Mouse (Mus musculus) heart, embryonic 11.5 days (tissue): ENCODE measurements around the gene Cept1. TPM values are rescaled to one million over a fixed set of nuclear protein-coding genes. Genes with fewer than 3 reads are reported as not detected.

Experiments used
- ATAC-seq: fragments of 200-750 bp; cut with Nextera tagmentation; replicated peaks from 2 replicates; pipeline ENCODE4 v1.8.0; 2017; ENCODE audit warnings: moderate library complexity; ENCODE audit not compliant: insufficient number of reproducible peaks, low FRiP score, low TSS enrichment
- H3K27ac ChIP-seq: fragments of 300-500 bp; sonication (generic); 2 replicates; pipeline ENCODE4 v1.5.1; 2014; ENCODE audit warnings: mild to moderate bottlenecking, low read depth, low read length
- H3K27me3 ChIP-seq: fragments of 300-500 bp; sonication (generic); 2 replicates; pipeline ENCODE4 v1.6.1; 2014; ENCODE audit warnings: mild to moderate bottlenecking, low read length, mixed read lengths; ENCODE audit not compliant: control insufficient read depth, insufficient read depth
- H3K36me3 ChIP-seq: fragments of 300-500 bp; sonication (generic); 2 replicates; pipeline ENCODE4 v1.6.1; 2014; ENCODE audit warnings: mild to moderate bottlenecking, low read length, moderate library complexity, mixed read lengths; ENCODE audit not compliant: control insufficient read depth, insufficient read depth
- H3K4me1 ChIP-seq: fragments of 300-500 bp; sonication (generic); 2 replicates; pipeline ENCODE4 v1.6.1; 2014; ENCODE audit warnings: low read length; ENCODE audit not compliant: control insufficient read depth, insufficient read depth
- H3K4me2 ChIP-seq: fragments of 300-500 bp; sonication (generic); 2 replicates; pipeline ENCODE4 v1.6.1; 2014; ENCODE audit warnings: mild to moderate bottlenecking, moderate library complexity
- H3K4me3 ChIP-seq: fragments of 300-500 bp; sonication (generic); 2 replicates; pipeline ENCODE4 v1.5.1; 2014; ENCODE audit warnings: low read depth, low read length
- H3K9ac ChIP-seq: fragments of 300-500 bp; sonication (generic); 2 replicates; pipeline ENCODE4 v1.6.1; 2014; ENCODE audit warnings: mild to moderate bottlenecking, low read depth, low read length, moderate library complexity
- H3K9me3 ChIP-seq: fragments of 300-500 bp; sonication (generic); replicated peaks from 2 replicates; pipeline ENCODE4 v1.6.1; 2016; ENCODE audit warnings: low read length; ENCODE audit not compliant: control insufficient read depth
- WGBS: fragments of 180-500 bp; shearing (Covaris S2); extraction: QIAGEN DNeasy Blood & Tissue Kit; methylation state at CpG from one replicate; pipeline ENCODE4 v1.1.7; 2014; ENCODE audit not compliant: insufficient replicate concordance; 5-methylcytosine and 5-hydroxymethylcytosine counted together
- polyA plus RNA-seq: library from polyadenylated mRNA; unstranded; fragments of >200 nt; fragmentation: Nextera tagmentation; extraction: Ambion mirVana; gene quantifications from 2 replicates; pipeline ENCODE4 v1.2.1, GENCODE M21; 2014

The Cept1 gene
- polyA plus RNA-seq, 1 experiment from 2014 or later: 34.8 TPM

DNA sequence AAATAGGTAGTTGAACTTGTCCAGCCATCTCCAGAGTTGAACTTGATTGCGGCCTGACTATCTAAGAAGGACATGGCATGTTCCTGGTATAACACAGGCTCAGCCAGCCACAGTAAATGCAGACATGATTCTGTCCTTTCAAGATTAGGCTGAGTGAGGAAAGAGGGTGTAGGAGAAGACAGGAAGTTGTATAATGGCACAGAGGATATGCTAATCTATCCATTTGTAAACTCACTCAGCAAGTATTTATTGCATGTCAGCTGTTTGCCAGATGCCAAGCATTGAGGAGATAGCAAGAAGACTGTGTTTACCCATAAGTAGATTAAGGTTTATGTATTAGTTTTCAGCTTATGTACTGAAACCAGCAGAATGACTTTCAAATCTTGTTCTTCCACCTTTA is 54.9 kb downstream of the Cept1 start:
- H3K4me2 ChIP-seq: no peak overlapping the region
- no peaks in the 10 kb centered on the region for H3K36me3 ChIP-seq
- ATAC-seq: no peak
- H3K27me3 ChIP-seq: no peaks in the 10 kb centered on the region
- WGBS: 48% methylated on average over 1 of the region's 1 CpGs
- H3K9me3 ChIP-seq: no peaks in the 10 kb centered on the region
- no peak overlapping the region for H3K9ac ChIP-seq
- no peak overlapping the region for H3K27ac ChIP-seq
- no peak overlapping the region for H3K4me3 ChIP-seq
- peaks cover 9% of the 10 kb centered on the region; the same call in 1 of the 2 replicates for H3K4me1 ChIP-seq

DNA sequence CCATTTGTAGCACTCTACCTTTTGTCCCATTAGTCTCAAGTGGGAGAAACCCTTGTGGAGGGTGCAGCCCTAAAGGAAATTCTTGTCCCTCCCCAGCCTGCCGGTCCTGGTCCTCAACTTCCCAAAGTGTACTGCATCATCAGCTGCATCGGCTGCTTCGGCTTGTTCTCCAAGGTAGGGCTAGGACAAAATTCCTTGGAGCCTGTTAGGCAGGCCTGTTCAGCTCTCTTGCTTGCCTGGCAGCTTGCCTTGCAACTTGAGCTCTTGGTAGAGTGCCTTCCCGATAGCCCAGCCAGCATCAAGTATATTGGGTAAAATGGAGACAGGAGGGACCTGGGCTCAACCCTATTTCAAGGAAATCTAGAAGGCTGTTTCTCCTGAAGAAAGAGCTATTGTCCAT is 57.4 kb downstream of the Cept1 start:
- WGBS: 81% methylated on average over 4 of the region's 4 CpGs
- Histone ChIP-seq H3K4me2 (no peak overlapping the region), H3K4me3 (no peak overlapping the region), H3K27ac (no peak overlapping the region), H3K36me3 (no peaks in the 10 kb centered on the region), H3K9me3 (no peaks in the 10 kb centered on the region), H3K9ac (no peak overlapping the region), H3K27me3 (no peaks in the 10 kb centered on the region), H3K4me1 (peaks cover 9% of the 10 kb centered on the region; the same call in 1 of the 2 replicates)
- no peak for ATAC-seq

DNA sequence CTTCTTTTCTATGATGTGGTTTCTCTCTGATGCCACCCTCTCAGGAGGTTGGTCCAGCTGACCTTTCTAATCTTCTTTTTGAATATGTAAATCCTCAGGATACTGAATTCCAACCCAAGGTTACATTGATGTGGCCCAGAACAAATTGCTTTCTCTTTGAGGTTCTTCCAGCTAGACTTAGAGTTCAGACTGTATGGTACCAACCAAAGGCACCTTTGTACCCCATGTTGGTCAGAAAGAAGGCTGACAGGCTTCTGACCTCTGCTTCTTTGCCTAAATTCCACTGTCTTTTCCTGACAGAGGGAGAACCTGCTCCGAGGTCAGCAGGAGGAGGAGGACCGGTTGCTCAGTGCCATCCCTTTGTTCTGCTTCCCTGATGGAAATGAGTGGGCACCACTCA is 60.1 kb downstream of the Cept1 start:
- Histone ChIP-seq H3K4me2 (no peak overlapping the region), H3K27me3 (no peaks in the 10 kb centered on the region), H3K36me3 (no peaks in the 10 kb centered on the region), H3K9ac (no peak overlapping the region), H3K27ac (no peak overlapping the region), H3K9me3 (no peaks in the 10 kb centered on the region), H3K4me3 (no peak overlapping the region), H3K4me1 (peaks cover 6% of the 10 kb centered on the region; the same call in 1 of the 2 replicates)
- no peak for ATAC-seq
- WGBS: 81% methylated on average over 2 of the region's 2 CpGs

DNA sequence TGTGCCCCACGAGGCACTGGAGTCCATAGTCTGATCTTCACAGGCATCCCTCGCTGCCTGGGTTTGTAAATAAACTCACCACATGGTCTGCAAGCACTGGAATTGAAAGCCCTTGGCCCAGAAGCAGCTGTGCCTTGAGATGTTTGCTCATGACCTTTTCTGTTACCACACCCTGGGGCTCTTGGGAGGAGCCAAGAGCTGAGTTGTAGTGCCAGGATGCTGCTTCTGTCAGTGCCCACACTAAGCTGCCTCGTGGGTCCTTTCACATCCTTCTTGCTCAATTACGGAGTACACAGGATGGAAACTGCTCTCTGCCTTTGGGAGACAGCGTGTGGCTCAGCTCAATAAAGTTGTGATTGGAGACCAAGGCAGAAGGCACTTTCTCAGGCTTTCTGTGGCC is 61.8 kb downstream of the Cept1 start:
- Histone ChIP-seq H3K9ac (no peak overlapping the region), H3K9me3 (no peaks in the 10 kb centered on the region), H3K4me2 (no peak overlapping the region), H3K36me3 (no peaks in the 10 kb centered on the region), H3K27me3 (peaks cover 4% of the 10 kb centered on the region; the same call in 1 of the 2 replicates), H3K27ac (no peak overlapping the region), H3K4me1 (peaks cover 6% of the 10 kb centered on the region; the same call in 1 of the 2 replicates), H3K4me3 (no peak overlapping the region)
- no peak for ATAC-seq
- WGBS: 75% methylated on average over 5 of the region's 5 CpGs

DNA sequence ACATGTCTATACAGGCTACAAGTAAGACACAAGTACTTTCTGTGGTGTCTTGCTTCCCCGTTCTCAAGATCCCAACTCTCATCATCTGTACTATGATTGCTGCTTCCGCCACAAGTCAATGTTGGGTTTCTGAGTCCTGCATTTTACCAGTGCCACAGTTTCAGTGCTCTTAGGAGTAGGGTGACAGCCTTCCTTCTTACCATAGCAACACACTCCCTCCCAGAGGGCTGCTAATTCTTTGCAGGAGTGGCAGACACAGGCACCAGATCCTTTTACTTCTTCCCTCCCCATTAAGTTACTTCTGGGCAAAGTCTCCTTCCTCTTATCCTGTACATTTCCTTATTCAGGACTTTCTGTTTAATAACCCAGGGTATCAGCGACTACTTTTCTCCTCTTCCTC is 62.7 kb downstream of the Cept1 start:
- 88% methylated on average over 3 of the region's 3 CpGs for WGBS

DNA sequence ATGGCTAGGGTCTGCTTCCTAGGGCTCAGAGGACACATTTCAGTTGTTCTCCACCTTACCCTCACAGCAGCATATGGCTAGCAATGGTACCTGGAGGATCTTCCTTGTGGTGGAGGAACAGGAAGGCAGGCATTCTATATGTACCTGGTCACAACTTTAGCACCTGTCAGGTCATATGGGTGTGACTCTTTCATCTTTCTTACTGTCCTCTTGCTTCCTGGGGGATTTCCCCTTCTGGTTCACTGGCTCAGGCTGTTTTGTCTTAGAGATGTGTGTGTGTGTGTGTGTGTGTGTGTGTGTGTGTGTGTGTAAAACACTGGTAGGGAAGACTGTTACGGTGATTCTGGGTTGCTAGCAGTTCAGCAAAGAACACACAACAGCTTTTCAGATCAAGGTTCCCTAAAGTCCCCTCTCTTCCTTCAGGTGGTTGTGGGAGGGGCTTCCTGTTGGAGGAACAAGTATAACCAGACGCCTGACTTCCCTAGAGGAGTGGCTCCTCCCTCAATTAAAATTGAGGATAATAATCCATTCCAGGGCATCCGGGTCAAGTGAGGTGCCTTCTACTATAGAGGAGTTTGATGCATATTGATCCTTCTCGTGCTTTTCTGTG is 63.7 kb downstream of the Cept1 start:
- ATAC-seq: no peak
- Histone ChIP-seq H3K27me3 (peaks cover 4% of the 10 kb centered on the region; the same call in 1 of the 2 replicates), H3K4me3 (no peak overlapping the region), H3K9ac (no peak overlapping the region), H3K4me1 (peaks cover 6% of the 10 kb centered on the region; the same call in 1 of the 2 replicates), H3K27ac (no peak overlapping the region), H3K9me3 (no peaks in the 10 kb centered on the region), H3K4me2 (no peak overlapping the region), H3K36me3 (no peaks in the 10 kb centered on the region)
- 66% methylated on average over 4 of the region's 4 CpGs for WGBS

More for the DNA sequence above, 62.7 kb downstream of the Cept1 start:
- Histone ChIP-seq H3K27me3 (peaks cover 4% of the 10 kb centered on the region; the same call in 1 of the 2 replicates), H3K36me3 (no peaks in the 10 kb centered on the region), H3K9ac (no peak overlapping the region), H3K27ac (no peak overlapping the region), H3K9me3 (no peaks in the 10 kb centered on the region), H3K4me2 (no peak overlapping the region), H3K4me1 (peaks cover 6% of the 10 kb centered on the region; the same call in 1 of the 2 replicates), H3K4me3 (no peak overlapping the region)
- ATAC-seq: no peak

DNA sequence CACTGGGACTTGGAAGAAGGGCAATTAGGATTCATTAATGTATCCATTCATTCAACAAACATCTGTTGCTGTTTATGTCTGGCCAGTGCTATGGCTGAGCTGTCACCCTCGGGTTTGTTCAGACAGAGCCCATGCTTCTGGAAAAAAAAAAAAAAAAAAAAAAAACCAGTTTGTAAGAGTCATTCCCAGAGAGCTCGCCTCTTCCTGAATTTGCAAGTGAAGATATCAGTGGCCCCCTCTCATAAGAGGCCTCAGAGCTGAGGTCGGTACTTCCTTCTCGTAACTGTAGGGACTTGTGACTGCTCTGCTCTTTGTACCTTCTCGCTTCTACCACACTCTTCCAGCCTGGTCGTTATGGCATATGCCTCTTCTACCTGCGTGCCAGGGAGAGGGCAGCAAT is 64.3 kb downstream of the Cept1 start:
- Histone ChIP-seq H3K4me1 (peaks cover 6% of the 10 kb centered on the region; the same call in 1 of the 2 replicates), H3K27ac (no peak overlapping the region), H3K4me3 (peak overlapping the region; percentile 70), H3K9ac (no peak overlapping the region), H3K4me2 (no peak overlapping the region), H3K36me3 (no peaks in the 10 kb centered on the region), H3K9me3 (no peaks in the 10 kb centered on the region), H3K27me3 (peaks cover 4% of the 10 kb centered on the region; the same call in 1 of the 2 replicates)
- ATAC-seq: 0 out of 2 replicates have a peak, but pooled peaks have one; percentile 13
- 55% methylated on average over 7 of the region's 7 CpGs for WGBS

DNA sequence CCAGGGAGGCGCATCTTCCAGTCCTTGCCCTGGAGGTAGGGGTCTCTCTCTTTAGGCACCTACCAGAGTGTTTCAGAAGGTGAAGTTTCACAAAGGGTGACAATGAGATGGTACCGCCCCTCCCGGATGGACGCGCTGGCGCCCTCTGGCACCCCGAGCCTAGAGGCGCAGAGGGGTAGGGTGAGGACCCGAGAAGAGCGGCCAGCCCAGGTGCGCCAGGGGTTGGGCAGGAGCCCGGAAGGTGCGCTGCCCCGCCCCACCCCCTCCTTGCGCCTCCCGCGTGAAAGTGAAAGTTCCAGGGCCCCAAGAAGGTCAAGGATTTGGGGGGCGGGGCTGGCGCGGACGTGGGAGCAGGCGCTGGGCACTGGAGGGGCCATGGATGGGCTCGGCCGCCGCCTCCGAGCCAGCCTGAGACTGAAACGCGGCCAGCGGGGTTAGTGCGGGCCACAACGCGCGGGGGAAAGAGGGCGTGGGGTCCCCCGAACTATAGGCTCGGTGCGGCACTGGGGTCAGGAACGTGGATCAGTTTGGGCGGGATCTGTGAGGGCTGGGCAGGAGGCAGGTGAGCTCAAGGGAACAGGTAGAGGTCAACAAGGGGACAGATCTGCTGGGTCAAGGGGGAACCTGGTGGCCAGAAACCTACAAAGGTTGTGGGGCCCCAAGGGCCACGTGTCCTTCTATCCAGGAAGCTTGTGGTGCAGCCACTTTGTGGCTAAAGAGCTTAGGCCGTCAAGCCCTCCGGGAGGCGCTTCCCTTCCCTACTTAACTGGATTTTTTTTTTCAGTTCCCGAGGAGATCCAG is 65.1 kb downstream of the Cept1 start, which contains the start of gene Dennd2d:
TSS of gene Dennd2d (plus strand) at position 125 of the 801 bp plus-strand sequence.
- peak; percentile 76 for ATAC-seq
- H3K9ac ChIP-seq: peak within 1 kb of the TSS; percentile 81
- no peaks in the 10 kb centered on the region for H3K36me3 ChIP-seq
- H3K4me1 ChIP-seq: peaks cover 6% of the 10 kb centered on the region; the same call in 1 of the 2 replicates
- no peaks in the 10 kb centered on the region for H3K9me3 ChIP-seq
- WGBS: 2% methylated on average over 44 of the region's 44 CpGs
- peaks cover 4% of the 10 kb centered on the region; the same call in 1 of the 2 replicates for H3K27me3 ChIP-seq
- peak within 1 kb of the TSS; percentile 70 for H3K4me3 ChIP-seq
- peak within 1 kb of the TSS; percentile 98 for H3K4me2 ChIP-seq
- H3K27ac ChIP-seq: no peak within 1 kb of the TSS
